Mouse (Mus musculus) kidney, embryonic 14.5 days (tissue): ENCODE results near the gene Slc6a6. TPM values are rescaled to one million over a fixed set of nuclear protein-coding genes. Genes with fewer than 3 reads are reported as not detected.

Experiments
- ATAC-seq: fragments of 200-750 bp; cut with Nextera tagmentation; 2 replicates; pipeline ENCODE4 v1.8.0; 2017; ENCODE audit warnings: moderate number of reproducible peaks, mild to moderate bottlenecking, moderate TSS enrichment, moderate library complexity; ENCODE audit not compliant: low FRiP score, low TSS enrichment
- H3K27ac ChIP-seq: fragments of 300-500 bp; sonication (generic); 2 replicates; pipeline ENCODE4 v1.5.1; 2014; ENCODE audit warnings: low read depth, mild to moderate bottlenecking, low read length, moderate library complexity, mixed read lengths
- H3K27me3 ChIP-seq: fragments of 300-500 bp; sonication (generic); 2 replicates; pipeline ENCODE4 v1.6.1; 2014; ENCODE audit warnings: mild to moderate bottlenecking, low read length; ENCODE audit not compliant: control insufficient read depth, insufficient read depth
- H3K36me3 ChIP-seq: fragments of 300-500 bp; sonication (generic); 2 replicates; pipeline ENCODE4 v1.6.1; 2014; ENCODE audit warnings: low read length, mixed read lengths; ENCODE audit not compliant: control insufficient read depth, insufficient read depth
- H3K4me1 ChIP-seq: fragments of 300-500 bp; sonication (generic); 2 replicates; pipeline ENCODE4 v1.6.1; 2014; ENCODE audit warnings: low read length, mixed read lengths; ENCODE audit not compliant: control insufficient read depth, insufficient read depth
- H3K4me2 ChIP-seq: fragments of 300-500 bp; sonication (generic); replicated peaks from 2 replicates; pipeline ENCODE4 v1.6.1; 2014; ENCODE audit warnings: low read depth, mild to moderate bottlenecking, low read length
- H3K4me3 ChIP-seq: fragments of 300-500 bp; sonication (generic); 2 replicates; pipeline ENCODE4 v1.5.1; 2014; ENCODE audit warnings: mild to moderate bottlenecking, low read length
- H3K9ac ChIP-seq: fragments of 300-500 bp; sonication (generic); 2 replicates; pipeline ENCODE4 v1.6.1; 2014; ENCODE audit warnings: low read depth, mild to moderate bottlenecking, low read length, moderate library complexity
- H3K9me3 ChIP-seq: fragments of 300-500 bp; sonication (generic); 2 replicates; pipeline ENCODE4 v1.6.1; 2016; ENCODE audit warnings: low read length; ENCODE audit not compliant: control insufficient read depth
- WGBS: fragments of 180-500 bp; shearing (Covaris S2); extraction: QIAGEN DNeasy Blood & Tissue Kit; methylation state at CpG from one replicate; pipeline ENCODE4 v1.1.7; 2014; 5-methylcytosine and 5-hydroxymethylcytosine counted together
- polyA plus RNA-seq: library from polyadenylated mRNA; unstranded; fragments of >200 nt; fragmentation: Nextera tagmentation; extraction: Ambion mirVana; gene quantifications from 2 replicates; pipeline ENCODE4 v1.2.1, GENCODE M21; 2014

Slc6a6 gene
- polyA plus RNA-seq, 1 experiment from 2014 or later, result 95.1 TPM

- H3K4me3 ChIP-seq, result no peak overlapping the region
- H3K9me3 ChIP-seq, result no peaks in the 10 kb centered on the region
- no peaks in the 10 kb centered on the region for H3K36me3 ChIP-seq
- H3K4me2 ChIP-seq, result no peak overlapping the region
- H3K27ac ChIP-seq, result no peak overlapping the region
- H3K4me1 ChIP-seq, result no peaks in the 10 kb centered on the region
- H3K27me3 ChIP-seq, result no peaks in the 10 kb centered on the region
- WGBS, result 45% methylated on average over 8 of the region's 9 CpGs
- ATAC-seq, result no peak
- no peak overlapping the region for H3K9ac ChIP-seq
These were observed 95.4 kb downstream of the Slc6a6 start for GRCm38 (mm10) chr6:91779206-91779605.

- no peaks in the 10 kb centered on the region for H3K4me1 ChIP-seq
- no peak overlapping the region for H3K4me3 ChIP-seq
- H3K27me3 ChIP-seq, result no peaks in the 10 kb centered on the region
- no peak overlapping the region for H3K4me2 ChIP-seq
- H3K9ac ChIP-seq, result no peak overlapping the region
- WGBS, result 75% methylated on average over 3 of the region's 3 CpGs
- no peaks in the 10 kb centered on the region for H3K9me3 ChIP-seq
- no peaks in the 10 kb centered on the region for H3K36me3 ChIP-seq
- H3K27ac ChIP-seq, result no peak overlapping the region
- no peak for ATAC-seq
These were observed 101.2 kb downstream of the Slc6a6 start for GRCm38 (mm10) chr6:91785018-91785417.

GRCm38 (mm10) chr6:91788311-91788798 lies 104.5 kb downstream of the Slc6a6 start:
- 87% methylated on average over 9 of the region's 9 CpGs for WGBS
- H3K27me3 ChIP-seq, result no peaks in the 10 kb centered on the region
- no peaks in the 10 kb centered on the region for H3K36me3 ChIP-seq
- H3K9ac ChIP-seq, result no peak overlapping the region
- no peak overlapping the region for H3K4me2 ChIP-seq
- H3K4me3 ChIP-seq, result no peak overlapping the region
- no peaks in the 10 kb centered on the region for H3K4me1 ChIP-seq
- no peak overlapping the region for H3K27ac ChIP-seq
- no peaks in the 10 kb centered on the region for H3K9me3 ChIP-seq
- ATAC-seq, result no peak

DNA sequence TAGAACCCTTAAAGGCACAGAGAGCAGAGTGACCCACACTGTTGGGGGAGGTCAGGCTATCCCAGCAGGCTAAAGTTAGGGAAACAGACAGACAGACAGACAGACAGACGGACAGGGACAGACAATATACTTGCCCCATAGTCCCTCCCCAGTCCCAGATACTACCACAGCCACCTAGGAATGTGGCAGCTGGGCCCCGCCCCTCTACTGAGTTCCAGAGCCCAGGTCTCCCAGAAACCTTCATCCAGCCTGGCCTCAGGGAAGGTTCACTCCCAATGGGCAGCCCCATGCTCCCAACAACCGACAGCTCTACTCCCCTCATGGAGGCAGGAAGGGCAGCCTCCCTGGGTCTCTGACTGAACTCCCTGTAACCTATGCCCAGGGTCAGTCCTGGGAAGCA lies 111.8 kb downstream of the Slc6a6 start:
- Histone ChIP-seq H3K27me3 (no peaks in the 10 kb centered on the region), H3K9ac (no peak overlapping the region), H3K4me3 (no peak overlapping the region), H3K9me3 (no peaks in the 10 kb centered on the region), H3K27ac (no peak overlapping the region), H3K4me2 (no peak overlapping the region), H3K36me3 (no peaks in the 10 kb centered on the region), H3K4me1 (0 out of 2 replicates have a peak, but pooled peaks cover 3% of the 10 kb centered on the region)
- WGBS, result 61% methylated on average over 3 of the region's 3 CpGs
- ATAC-seq, result 0 out of 2 replicates have a peak, but pooled peaks have one; percentile 21

DNA sequence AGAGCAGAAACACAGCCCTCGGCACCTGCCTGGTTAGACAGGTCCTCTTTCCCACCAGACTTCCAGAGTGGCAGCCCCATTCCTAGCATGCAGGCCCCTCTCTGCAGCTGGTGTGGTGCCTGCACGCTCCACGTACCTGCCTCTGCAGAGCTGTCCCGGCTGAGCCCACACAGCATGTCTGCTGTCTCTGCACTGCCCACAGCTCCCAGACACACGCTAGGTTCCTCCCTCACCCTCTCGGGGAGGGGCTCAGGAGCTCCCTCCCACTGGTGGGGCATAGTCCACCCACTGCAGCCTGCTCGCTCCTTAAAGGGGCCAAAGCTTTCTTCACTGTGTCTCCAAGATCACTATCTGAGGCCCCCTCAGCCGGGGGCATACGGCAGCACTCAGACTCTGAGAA lies 112.2 kb downstream of the Slc6a6 start:
- no peak for ATAC-seq
- Histone ChIP-seq H3K4me3 (no peak overlapping the region), H3K9ac (no peak overlapping the region), H3K4me2 (no peak overlapping the region), H3K27ac (no peak overlapping the region), H3K36me3 (no peaks in the 10 kb centered on the region), H3K9me3 (no peaks in the 10 kb centered on the region), H3K27me3 (no peaks in the 10 kb centered on the region), H3K4me1 (0 out of 2 replicates have a peak, but pooled peaks cover 3% of the 10 kb centered on the region)
- WGBS, result 36% methylated on average over 9 of the region's 9 CpGs

- H3K4me1 ChIP-seq, result 0 out of 2 replicates have a peak, but pooled peaks cover 3% of the 10 kb centered on the region
- no peaks in the 10 kb centered on the region for H3K27me3 ChIP-seq
- no peaks in the 10 kb centered on the region for H3K36me3 ChIP-seq
- WGBS, result 83% methylated on average over 4 of the region's 4 CpGs
- no peak for ATAC-seq
- no peak overlapping the region for H3K9ac ChIP-seq
- no peaks in the 10 kb centered on the region for H3K9me3 ChIP-seq
- H3K27ac ChIP-seq, result no peak overlapping the region
- no peak overlapping the region for H3K4me3 ChIP-seq
- H3K4me2 ChIP-seq, result no peak overlapping the region
These were observed 112.9 kb downstream of the Slc6a6 start for GRCm38 (mm10) chr6:91796736-91797135.

DNA sequence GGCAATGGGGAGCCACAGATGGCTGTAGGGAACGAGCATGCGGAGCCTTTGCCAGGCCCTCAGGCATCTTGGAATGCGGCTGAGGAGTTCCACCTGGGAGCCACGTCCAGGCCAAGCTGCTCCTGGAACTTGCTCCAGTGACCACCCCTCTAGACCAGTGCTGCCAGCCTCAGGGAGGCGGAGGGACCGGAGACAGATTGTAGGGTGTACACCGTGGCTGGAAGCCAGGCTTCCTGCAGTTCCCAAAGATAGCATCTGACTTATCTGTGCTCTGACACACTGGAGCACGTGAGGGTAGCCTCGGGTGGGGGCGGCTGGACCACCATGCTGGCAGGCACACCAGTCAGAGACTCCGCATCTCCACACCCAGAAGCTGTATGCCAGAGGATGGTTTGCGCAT lies 114.6 kb downstream of the Slc6a6 start:
- Histone ChIP-seq H3K4me3 (no peak overlapping the region), H3K36me3 (no peaks in the 10 kb centered on the region), H3K4me2 (no peak overlapping the region), H3K27ac (no peak overlapping the region), H3K9ac (no peak overlapping the region), H3K27me3 (peaks cover 1% of the 10 kb centered on the region; the same call in 1 of the 2 replicates), H3K4me1 (0 out of 2 replicates have a peak, but pooled peaks cover 3% of the 10 kb centered on the region), H3K9me3 (no peaks in the 10 kb centered on the region)
- WGBS, result 73% methylated on average over 12 of the region's 12 CpGs
- no peak for ATAC-seq

GRCm38 (mm10) chr6:91804177-91804576 lies 120.3 kb downstream of the Slc6a6 start:
- Histone ChIP-seq H3K4me3 (no peak overlapping the region), H3K9ac (no peak overlapping the region), H3K27me3 (peaks cover 26% of the 10 kb centered on the region), H3K36me3 (no peaks in the 10 kb centered on the region), H3K4me2 (no peak overlapping the region), H3K9me3 (no peaks in the 10 kb centered on the region), H3K4me1 (0 out of 2 replicates have a peak, but pooled peaks cover 3% of the 10 kb centered on the region), H3K27ac (no peak overlapping the region)
- WGBS, result 33% methylated on average over 7 of the region's 7 CpGs
- no peak for ATAC-seq

- no peak for ATAC-seq
- H3K27me3 ChIP-seq, result peaks cover 26% of the 10 kb centered on the region
- no peak overlapping the region for H3K27ac ChIP-seq
- H3K9ac ChIP-seq, result no peak overlapping the region
- peak overlapping the region; percentile 32 for H3K4me2 ChIP-seq
- 5% methylated on average over 18 of the region's 23 CpGs for WGBS
- no peaks in the 10 kb centered on the region for H3K36me3 ChIP-seq
- no peaks in the 10 kb centered on the region for H3K9me3 ChIP-seq
- no peaks in the 10 kb centered on the region for H3K4me1 ChIP-seq
- H3K4me3 ChIP-seq, result peak overlapping the region; percentile 12; the same call in 1 of the 2 replicates
These were observed 123.3 kb downstream of the Slc6a6 start for GRCm38 (mm10) chr6:91807169-91807568.
